In the genomic region with DNA sequence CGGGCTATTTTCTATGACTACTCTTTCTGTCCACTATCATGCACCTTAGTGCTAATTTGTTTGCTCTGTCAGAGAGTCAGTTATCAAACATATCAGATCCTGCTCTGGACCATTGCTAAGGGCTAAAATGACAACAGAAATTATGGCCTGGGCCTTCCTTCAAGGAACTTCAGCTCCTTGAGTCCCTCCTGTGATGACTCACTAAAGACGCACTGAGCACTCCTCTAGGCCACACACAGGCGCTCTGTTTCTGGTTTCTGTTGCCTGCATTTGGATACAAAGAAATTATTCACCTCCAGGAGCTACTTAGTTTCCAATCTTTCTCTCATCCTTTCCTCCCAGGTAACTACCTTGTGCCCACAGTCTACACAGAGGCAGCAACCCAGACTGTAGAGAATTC, we compare ENCODE assay signal across 21 mouse cellular contexts. TPM values are rescaled to one million over a fixed set of nuclear protein-coding genes. Genes with fewer than 3 reads are reported as not detected.
DNase-seq lines count a peak whose midpoint lies in the region; TF ChIP-seq lines count a peak whose summit lies in the region.
"Had no signal": no experiment of that assay in that cellular context is flagged by ENCODE, and none has a peak within 500 bp of the region (broad histone marks: within the 10 kb centered on the region; RNA-seq: fewer than 3 reads in every experiment).

No protein-coding gene starts in this region.

- H3K36me3 ChIP-seq in C2C12 (ENCODE audit: control insufficient read depth, insufficient read depth), result no peaks in the 10 kb centered on the region
- H3K36me3 ChIP-seq: forebrain, embryonic 10.5 days; hindbrain, embryonic 12.5 days; hindbrain, embryonic 15.5 days had no signal

- no peaks in the 10 kb centered on the region for H3K79me3 ChIP-seq in C2C12 (ENCODE audit: low read depth)

- no peak for TF ChIP-seq CTCF in C2C12 (IDR thresholded peaks at IDR 0.05; ENCODE audit: control insufficient read depth, insufficient read depth, insufficient read length)

- DNase-seq in testis, postnatal 14 days (ENCODE audit: low spot score), result peak; percentile 32
- DNase-seq in testis, postnatal 10 days (ENCODE audit: low spot score), result no peak
- peak; percentile 52 for DNase-seq in NIH3T3 (ENCODE audit: low read depth)
- DNase-seq in cerebellum, postnatal 36 days, result no peak
- DNase-seq in adrenal gland, postnatal 36 days, result no peak
- DNase-seq: adrenal gland, adult 2 months; adrenal gland, postnatal 14 days; B cell, adult 2 months; cerebellum, adult 11-12 months; cerebellum, adult 8-10 months; cerebellum, postnatal 10 days; forebrain, postnatal 0 days; gastrocnemius, postnatal 14 days; heart, adult 11 months had no signal

- no peak overlapping the region for H3ac ChIP-seq in C2C12 (ENCODE audit: control insufficient read depth, insufficient read length, low read depth)

- no peak overlapping the region for H3K4me3 ChIP-seq in C2C12 (ENCODE audit: insufficient read depth, poor library complexity, severe bottlenecking)
- H3K4me3 ChIP-seq: forebrain, embryonic 10.5 days; forebrain, embryonic 13.5 days; gastrocnemius, adult 2 months; hindbrain, embryonic 12.5 days; hindbrain, embryonic 15.5 days had no signal

- no peaks in the 10 kb centered on the region for H3K27me3 ChIP-seq in C2C12 (ENCODE audit: control insufficient read depth, insufficient read depth, insufficient read length)
- H3K27me3 ChIP-seq: forebrain, embryonic 13.5 days; hindbrain, embryonic 12.5 days; hindbrain, embryonic 15.5 days had no signal

- H3K79me2 ChIP-seq in C2C12 (ENCODE audit: control insufficient read depth, insufficient read depth), result no peaks in the 10 kb centered on the region

TF ChIP-seq in C2C12, 6 proteins besides CTCF, POLR2A, EP300 and RAD21:
- TF ChIP-seq FOSL1 (IDR thresholded peaks at IDR 0.05; ENCODE audit: insufficient read depth, low read length, poor library complexity, severe bottlenecking) (peak; percentile 36), USF1 (IDR thresholded peaks at IDR 0.05; ENCODE audit: low read depth) (no peak)

RNA-seq across cellular contexts. Expression of a gene that starts 39.3 kb away (rescaled TPM):
- 136 TPM for polyA plus RNA-seq in C2C12 (2012; fragmentation: generic; extraction: Trizol)
- 100 to 1,000 TPM in 1 of 2 experiments, 10 to 100 TPM in 1; 99.1 to 106 TPM for total RNA-seq in adrenal gland, postnatal 36 days (2021)

RNA-seq across cellular contexts. Expression of a gene that starts 39.4 kb away (rescaled TPM):
- 52.5 TPM for polyA plus RNA-seq in C2C12 (2012; fragmentation: generic; extraction: Trizol)
- 100 to 1,000 TPM; 330 to 830 TPM for total RNA-seq in adrenal gland, postnatal 36 days (2021)
- polyA plus RNA-seq: CD4-positive, CD25-positive, alpha-beta regulatory T cell, adult 4 months had no signal

Comparison
In these comparisons a context has a peak if more than half of its experiments do, and no peak if none do; other contexts are left out.
1. DNase-seq: peak in testis, postnatal 14 days (single experiment) and NIH3T3 (single experiment); none in testis, postnatal 10 days (single experiment), cerebellum, postnatal 36 days (0 of 2) and adrenal gland, postnatal 36 days (0 of 2).